Mouse (Mus musculus) neural tube, embryonic 15.5 days (tissue): ENCODE measurements around the gene Kctd17. TPM values are rescaled to one million over a fixed set of nuclear protein-coding genes. Genes with fewer than 3 reads are reported as not detected.

Experiments
- ATAC-seq: fragments of 200-750 bp; cut with Nextera tagmentation; 2 replicates; pipeline ENCODE4 v1.8.0; 2017; ENCODE audit warnings: mild to moderate bottlenecking, moderate TSS enrichment, moderate library complexity; ENCODE audit not compliant: low FRiP score
- H3K27ac ChIP-seq: fragments of 300-500 bp; sonication (generic); replicated peaks from 2 replicates; pipeline ENCODE4 v1.5.1; 2015; ENCODE audit warnings: mild to moderate bottlenecking, inconsistent platforms
- H3K27me3 ChIP-seq: fragments of 300-500 bp; sonication (generic); replicated peaks from 2 replicates; pipeline ENCODE4 v1.6.1; 2015; ENCODE audit warnings: inconsistent platforms
- H3K36me3 ChIP-seq: fragments of 300-500 bp; sonication (generic); 2 replicates; pipeline ENCODE4 v1.6.1; 2015; ENCODE audit warnings: inconsistent platforms
- H3K4me1 ChIP-seq: fragments of 300-500 bp; sonication (generic); 2 replicates; pipeline ENCODE4 v1.6.1; 2015; ENCODE audit warnings: inconsistent platforms
- H3K4me2 ChIP-seq: fragments of 300-500 bp; sonication (generic); 2 replicates; pipeline ENCODE4 v1.6.1; 2015; ENCODE audit warnings: inconsistent platforms, mild to moderate bottlenecking, moderate library complexity
- H3K4me3 ChIP-seq: fragments of 300-500 bp; sonication (generic); replicated peaks from 2 replicates; pipeline ENCODE4 v1.5.1; 2015; ENCODE audit warnings: mild to moderate bottlenecking, inconsistent platforms
- H3K9ac ChIP-seq: fragments of 300-500 bp; sonication (generic); replicated peaks from 2 replicates; pipeline ENCODE4 v1.6.1; 2015; ENCODE audit warnings: mild to moderate bottlenecking, inconsistent platforms
- H3K9me3 ChIP-seq: fragments of 300-500 bp; sonication (generic); replicated peaks from 2 replicates; pipeline ENCODE4 v1.6.1; 2016; ENCODE audit warnings: inconsistent platforms
- WGBS: fragments of 180-500 bp; shearing (Covaris S2); methylation state at CpG from one replicate; pipeline ENCODE4 v1.1.7; 2015; ENCODE audit warnings: mixed read lengths; 5-methylcytosine and 5-hydroxymethylcytosine counted together
- polyA plus RNA-seq: library from polyadenylated mRNA; unstranded; fragments of >200 nt; fragmentation: Nextera tagmentation; extraction: Ambion mirVana; gene quantifications from 2 replicates; pipeline ENCODE4 v1.2.1, GENCODE M21; 2015

Kctd17 gene
- polyA plus RNA-seq, result 141 and 158 TPM in 2 replicates

DNA sequence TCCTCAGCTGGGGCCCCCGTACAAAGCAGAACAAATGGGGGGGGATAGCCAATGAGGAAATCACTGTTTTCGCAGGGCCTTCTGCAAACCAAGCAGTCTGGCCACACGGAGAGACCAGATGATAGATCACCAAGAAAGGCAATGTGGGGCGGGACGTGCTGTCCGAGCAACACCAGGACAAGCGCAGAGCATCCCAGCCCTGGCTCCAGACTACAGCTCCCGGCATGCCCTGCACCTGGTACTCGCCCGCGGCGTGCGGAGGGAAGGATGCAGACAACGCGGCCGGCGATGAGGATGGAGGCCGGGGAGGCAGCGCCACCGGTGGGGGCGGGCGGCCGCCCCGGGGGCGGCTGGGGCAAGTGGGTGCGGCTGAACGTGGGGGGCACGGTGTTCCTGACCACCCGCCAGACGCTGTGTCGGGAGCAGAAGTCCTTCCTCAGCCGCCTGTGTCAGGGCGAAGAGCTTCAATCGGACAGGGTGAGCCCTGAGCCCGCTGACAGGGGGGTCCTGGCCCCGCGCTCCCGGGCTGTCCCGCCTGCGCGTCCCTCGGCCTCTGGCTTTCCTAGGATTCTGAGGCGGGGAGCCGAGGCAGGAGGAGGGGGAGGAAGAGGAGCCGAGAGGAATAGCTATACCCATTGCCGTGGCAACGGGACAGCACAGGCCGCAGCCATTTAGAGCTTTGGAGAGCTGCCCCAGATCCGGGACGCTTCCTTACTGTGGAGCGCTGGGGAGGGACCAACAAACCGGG lies at the start of gene Kctd17:
Kctd17 (plus strand) TSS at position 174 of the 748 bp plus-strand sequence.
- Histone ChIP-seq H3K9me3 (no peaks in the 10 kb centered on the region), H3K4me1 (peaks cover 33% of the 10 kb centered on the region), H3K27ac (peak within 1 kb of the TSS; percentile 69), H3K9ac (peak within 1 kb of the TSS; percentile 69), H3K4me2 (peak within 1 kb of the TSS; percentile 85), H3K36me3 (peaks cover 26% of the 10 kb centered on the region), H3K27me3 (no peaks in the 10 kb centered on the region), H3K4me3 (peak within 1 kb of the TSS; percentile 58)
- WGBS, result under 1% methylated on average over 48 of the region's 52 CpGs
- peak; percentile 90 for ATAC-seq

DNA sequence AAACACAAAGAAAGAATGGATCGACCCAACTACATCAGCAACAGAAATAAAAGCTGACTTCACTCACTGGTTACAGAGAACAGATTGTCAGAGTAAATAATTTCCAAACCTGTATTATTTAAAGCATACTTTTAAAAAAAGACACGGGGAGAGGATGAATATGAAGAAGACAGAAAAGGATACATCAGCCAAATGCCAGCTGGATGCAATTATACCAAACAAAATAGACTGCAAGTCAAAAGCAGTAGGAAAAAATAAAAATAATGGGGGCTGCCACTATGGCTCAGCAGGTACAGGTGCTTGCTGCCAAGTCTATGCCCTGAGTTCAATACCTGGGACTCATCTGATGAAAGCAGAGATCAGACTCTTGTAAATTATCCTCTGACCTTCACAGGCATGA lies 48.2 kb upstream of the Kctd17 start:
- 82% methylated on average over 2 of the region's 2 CpGs for WGBS

DNA sequence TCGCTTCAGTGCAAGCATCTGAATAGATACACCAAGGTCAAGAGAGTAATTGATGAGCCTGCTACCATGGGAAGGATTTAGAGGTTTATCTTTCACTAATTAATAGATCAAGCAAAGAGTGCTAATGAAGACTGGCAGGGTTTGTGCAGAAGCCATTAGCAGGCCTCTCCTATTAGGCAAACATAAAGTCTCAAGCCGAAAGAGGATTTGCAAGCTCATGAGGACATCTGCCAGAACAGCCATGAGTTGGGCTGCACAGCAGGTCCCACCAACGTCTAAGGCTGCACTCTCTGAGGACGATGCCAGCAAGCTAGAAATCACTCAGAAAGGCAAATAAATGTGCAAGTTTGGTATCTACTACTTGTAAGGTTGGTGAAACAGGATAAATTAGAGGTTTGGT lies 47.6 kb upstream of the Kctd17 start:
- Histone ChIP-seq H3K27ac (no peak overlapping the region), H3K4me1 (0 out of 2 replicates have a peak, but pooled peaks cover 8% of the 10 kb centered on the region), H3K4me2 (no peak overlapping the region), H3K27me3 (no peaks in the 10 kb centered on the region), H3K4me3 (no peak overlapping the region), H3K36me3 (no peaks in the 10 kb centered on the region), H3K9me3 (no peaks in the 10 kb centered on the region), H3K9ac (no peak overlapping the region)
- 67% methylated on average over 4 of the region's 4 CpGs for WGBS
- no peak for ATAC-seq

More for the DNA sequence above, 48.2 kb upstream of the Kctd17 start:
- no peaks in the 10 kb centered on the region for H3K36me3 ChIP-seq
- no peaks in the 10 kb centered on the region for H3K9me3 ChIP-seq
- 0 out of 2 replicates have a peak, but pooled peaks cover 8% of the 10 kb centered on the region for H3K4me1 ChIP-seq
- ATAC-seq, result no peak
- no peak overlapping the region for H3K4me3 ChIP-seq
- H3K27me3 ChIP-seq, result no peaks in the 10 kb centered on the region
- H3K27ac ChIP-seq, result no peak overlapping the region
- no peak overlapping the region for H3K4me2 ChIP-seq
- no peak overlapping the region for H3K9ac ChIP-seq

DNA sequence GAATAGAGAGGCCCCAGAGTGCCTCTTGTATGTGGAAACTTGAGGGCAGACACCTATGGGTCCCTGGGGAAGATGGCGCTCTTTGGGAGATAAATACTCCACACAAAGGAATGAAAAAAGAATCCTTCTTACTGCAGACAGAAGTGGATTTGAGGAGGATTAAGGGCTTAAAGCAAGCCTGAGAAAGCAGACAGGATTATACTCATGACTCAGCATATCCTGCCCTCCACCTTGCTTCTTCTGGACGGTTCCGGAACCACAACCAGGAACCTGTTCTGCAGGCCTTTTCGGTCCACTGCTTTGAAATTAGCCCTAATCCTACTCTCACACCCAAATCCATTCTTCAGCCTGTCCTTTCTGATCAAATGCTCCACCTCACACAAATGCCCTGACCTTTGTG lies 46.2 kb upstream of the Kctd17 start:
- no peak overlapping the region for H3K27ac ChIP-seq
- no peak overlapping the region for H3K9ac ChIP-seq
- no peaks in the 10 kb centered on the region for H3K36me3 ChIP-seq
- 92% methylated on average over 4 of the region's 4 CpGs for WGBS
- ATAC-seq, result no peak
- no peaks in the 10 kb centered on the region for H3K27me3 ChIP-seq
- H3K4me2 ChIP-seq, result no peak overlapping the region
- H3K4me1 ChIP-seq, result 0 out of 2 replicates have a peak, but pooled peaks cover 8% of the 10 kb centered on the region
- no peaks in the 10 kb centered on the region for H3K9me3 ChIP-seq
- no peak overlapping the region for H3K4me3 ChIP-seq

DNA sequence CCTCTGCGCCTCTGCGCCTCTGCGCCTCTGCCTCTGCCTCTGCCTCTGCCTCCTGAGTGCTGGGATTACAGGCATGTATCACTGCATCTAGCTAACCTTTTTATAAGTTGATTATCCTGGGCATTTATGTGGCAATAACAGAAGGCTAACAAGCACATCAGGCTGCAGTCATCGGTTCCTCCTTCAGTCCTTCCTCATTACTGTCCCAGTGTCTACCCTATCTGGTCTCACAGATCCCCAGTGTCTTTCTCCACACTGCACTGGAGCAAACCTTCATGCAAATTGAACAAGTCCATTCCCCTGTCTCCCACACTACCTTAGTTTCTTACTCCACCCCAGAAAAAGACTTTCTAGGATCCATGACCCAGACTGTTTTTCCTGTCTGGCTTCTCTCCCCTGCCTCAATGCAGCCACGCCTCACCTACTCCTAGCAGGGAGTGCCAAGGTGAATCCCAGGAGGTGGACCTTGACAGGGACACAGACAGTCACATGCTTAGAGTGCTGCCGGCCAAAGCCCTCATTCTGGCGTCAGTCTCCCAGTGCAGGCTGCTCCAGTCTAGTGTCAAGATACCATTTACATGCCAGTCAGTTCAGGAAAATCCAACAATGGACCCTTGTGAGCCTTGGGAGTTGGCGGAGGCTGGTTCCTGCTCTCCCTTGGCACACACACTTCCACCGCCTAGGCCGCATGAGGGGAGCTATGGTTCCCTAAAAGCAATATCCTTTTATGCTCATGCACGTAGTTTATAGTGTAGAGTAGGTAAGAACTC lies 44.7 kb upstream of the Kctd17 start:
- H3K9me3 ChIP-seq, result no peaks in the 10 kb centered on the region
- H3K4me2 ChIP-seq, result no peak overlapping the region
- ATAC-seq, result peak; percentile 77
- H3K36me3 ChIP-seq, result no peaks in the 10 kb centered on the region
- peak overlapping the region; percentile 78 for H3K27ac ChIP-seq
- 0 out of 2 replicates have a peak, but pooled peaks cover 8% of the 10 kb centered on the region for H3K4me1 ChIP-seq
- H3K27me3 ChIP-seq, result no peaks in the 10 kb centered on the region
- no peak overlapping the region for H3K9ac ChIP-seq
- 79% methylated on average over 11 of the region's 11 CpGs for WGBS
- no peak overlapping the region for H3K4me3 ChIP-seq

DNA sequence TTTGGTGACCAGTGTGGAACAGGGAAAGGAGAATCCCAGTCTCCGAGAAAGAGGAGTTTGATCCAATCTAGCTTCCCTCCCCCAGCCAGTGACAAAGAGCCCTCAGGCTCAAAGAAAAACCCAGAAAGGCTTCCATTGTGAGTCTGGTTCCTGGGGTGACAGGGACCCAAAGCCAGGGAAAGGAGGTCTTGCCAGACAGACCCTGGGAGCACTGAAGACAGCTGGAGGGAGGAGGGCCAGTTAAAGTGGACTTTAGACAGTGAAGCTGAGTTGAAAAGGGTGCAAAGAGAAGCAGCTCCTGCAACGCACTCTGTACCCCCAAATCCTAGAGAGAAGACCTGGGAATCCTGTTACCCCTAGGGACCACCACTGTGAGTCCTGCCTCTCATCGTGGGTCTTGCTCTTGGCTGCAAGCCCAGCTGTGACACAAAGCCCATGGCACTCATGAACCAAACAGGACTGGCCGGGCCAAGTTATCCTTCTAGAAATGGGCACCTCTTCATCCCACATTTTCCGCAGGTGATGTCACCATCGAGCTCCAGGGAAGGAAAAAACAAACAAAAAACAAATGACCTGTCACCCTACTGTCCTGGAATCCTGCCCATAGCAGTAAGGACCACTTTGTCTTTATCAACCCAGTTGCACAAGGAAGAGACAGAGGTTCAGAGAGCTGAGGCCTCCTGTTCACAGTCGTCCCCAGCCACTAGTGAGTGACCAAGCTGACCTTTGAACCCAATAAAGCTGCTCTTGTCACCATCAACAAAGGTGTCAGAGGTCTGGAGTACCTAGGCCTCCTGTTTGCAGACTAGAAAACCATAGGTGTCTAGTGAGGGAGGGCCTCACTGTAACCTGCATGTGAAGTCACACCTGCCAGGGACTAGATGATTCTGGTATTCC lies 43.9 kb upstream of the Kctd17 start:
- H3K9me3 ChIP-seq, result no peaks in the 10 kb centered on the region
- 63% methylated on average over 7 of the region's 7 CpGs for WGBS

DNA sequence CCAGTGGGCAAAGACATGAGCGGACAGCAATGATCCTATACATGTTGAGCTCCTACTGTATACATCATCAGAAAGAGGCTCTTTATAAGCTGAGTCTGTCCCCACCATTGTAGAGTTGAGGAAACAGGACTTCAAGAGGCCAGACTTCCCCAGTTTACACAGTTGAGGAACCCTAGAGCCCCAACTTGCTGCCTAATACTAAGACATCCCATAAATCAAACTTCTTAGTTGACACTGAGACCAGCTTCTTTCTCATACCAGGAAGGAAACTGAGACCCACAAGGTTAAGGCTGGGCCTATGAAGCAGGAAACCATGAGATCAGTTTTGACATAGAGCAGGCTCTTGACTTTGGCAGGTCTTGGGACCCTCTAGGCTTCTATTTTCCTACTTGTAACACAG lies 42.8 kb upstream of the Kctd17 start:
- WGBS, result 95% methylated on average over 1 of the region's 1 CpGs
- ATAC-seq, result no peak
- no peak overlapping the region for H3K27ac ChIP-seq

More for the DNA sequence above, 43.9 kb upstream of the Kctd17 start:
- no peak overlapping the region for H3K9ac ChIP-seq
- H3K4me1 ChIP-seq, result 0 out of 2 replicates have a peak, but pooled peaks cover 8% of the 10 kb centered on the region
- H3K36me3 ChIP-seq, result no peaks in the 10 kb centered on the region
- ATAC-seq, result peak; percentile 70; the same call in 1 of the 2 replicates
- H3K27me3 ChIP-seq, result no peaks in the 10 kb centered on the region
- peak overlapping the region; percentile 78 for H3K27ac ChIP-seq
- H3K4me2 ChIP-seq, result no peak overlapping the region
- H3K4me3 ChIP-seq, result no peak overlapping the region

DNA sequence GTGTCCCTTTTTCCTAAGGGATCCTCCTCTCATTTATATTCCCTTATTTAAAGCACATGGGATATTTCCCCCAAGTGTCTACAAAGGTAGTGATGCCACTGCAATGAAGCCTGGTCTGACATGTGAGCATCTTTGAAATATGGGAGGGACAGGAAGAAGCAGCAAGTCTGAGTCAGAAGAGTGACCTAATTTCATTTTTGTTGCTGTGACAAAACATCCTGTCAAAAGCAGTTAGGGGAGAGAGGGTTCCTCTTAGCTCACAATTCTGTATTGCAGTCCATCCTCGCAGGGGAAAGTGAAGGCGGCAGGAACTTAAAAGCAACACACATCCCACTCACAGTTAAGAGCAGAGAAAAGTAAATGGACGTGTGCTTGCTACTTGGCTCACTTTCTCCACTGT lies 37.5 kb upstream of the Kctd17 start:
- no peak overlapping the region for H3K9ac ChIP-seq
- 82% methylated on average over 3 of the region's 3 CpGs for WGBS
- no peaks in the 10 kb centered on the region for H3K36me3 ChIP-seq
- H3K9me3 ChIP-seq, result no peaks in the 10 kb centered on the region
- no peak overlapping the region for H3K4me2 ChIP-seq
- H3K4me3 ChIP-seq, result no peak overlapping the region
- H3K4me1 ChIP-seq, result no peaks in the 10 kb centered on the region
- no peak for ATAC-seq
- no peak overlapping the region for H3K27ac ChIP-seq
- no peaks in the 10 kb centered on the region for H3K27me3 ChIP-seq

More for the DNA sequence above, 42.8 kb upstream of the Kctd17 start:
- Histone ChIP-seq H3K4me3 (no peak overlapping the region), H3K36me3 (no peaks in the 10 kb centered on the region), H3K4me1 (0 out of 2 replicates have a peak, but pooled peaks cover 8% of the 10 kb centered on the region), H3K4me2 (no peak overlapping the region), H3K9me3 (no peaks in the 10 kb centered on the region), H3K9ac (no peak overlapping the region), H3K27me3 (no peaks in the 10 kb centered on the region)

DNA sequence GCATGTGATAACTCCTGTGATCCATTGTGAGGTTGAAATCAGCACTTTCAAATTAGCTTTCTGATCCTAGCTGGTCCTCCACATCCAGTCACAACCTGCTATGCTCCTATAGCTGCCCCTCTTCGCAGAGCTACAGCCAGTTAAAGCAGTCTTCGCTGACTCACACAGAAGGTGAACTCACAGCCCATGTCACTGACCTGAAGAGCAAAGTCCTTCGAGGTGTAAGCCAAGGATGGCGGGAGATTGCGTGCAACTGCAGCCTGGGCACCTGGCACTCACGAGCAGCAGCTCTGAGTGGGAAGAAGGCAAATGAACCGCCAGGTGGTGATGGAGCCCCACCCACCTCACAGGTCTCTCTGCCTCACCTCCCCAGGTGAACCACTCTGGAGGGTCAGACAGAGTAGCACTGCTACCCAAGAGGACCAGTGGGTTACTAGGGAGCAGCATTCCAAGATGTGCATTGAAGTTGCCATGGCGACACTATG lies 32.8 kb upstream of the Kctd17 start, which contains the start of gene Tex33:
Tex33 (minus strand) TSS at position 435 of the 485 bp plus-strand sequence.
- H3K4me1 ChIP-seq, result no peaks in the 10 kb centered on the region
- no peak within 1 kb of the TSS for H3K4me3 ChIP-seq
- H3K36me3 ChIP-seq, result no peaks in the 10 kb centered on the region
- no peak within 1 kb of the TSS for H3K4me2 ChIP-seq
- no peak within 1 kb of the TSS for H3K27ac ChIP-seq
- WGBS, result 86% methylated on average over 8 of the region's 8 CpGs
- no peak within 1 kb of the TSS for H3K9ac ChIP-seq
- no peaks in the 10 kb centered on the region for H3K27me3 ChIP-seq
- no peak for ATAC-seq
- H3K9me3 ChIP-seq, result no peaks in the 10 kb centered on the region

DNA sequence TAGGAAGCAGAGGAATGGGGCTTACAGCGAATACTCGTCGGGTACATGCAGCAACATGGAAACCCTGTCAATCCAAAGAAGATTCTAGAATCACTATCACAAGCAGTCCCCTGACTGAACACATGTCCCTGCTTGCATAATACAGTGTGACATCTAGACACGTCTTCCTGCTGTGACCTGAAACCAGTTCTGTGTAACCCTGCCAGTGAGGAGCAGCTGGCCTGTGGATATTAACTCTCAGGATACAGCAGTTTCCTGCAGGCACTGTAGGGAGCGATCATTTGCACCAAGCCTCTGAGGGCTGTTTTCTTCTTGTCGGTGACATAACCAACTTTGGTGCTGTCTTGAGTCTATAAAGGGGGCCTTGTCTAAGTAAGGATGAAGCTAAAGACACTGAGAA lies 27.0 kb upstream of the Kctd17 start:
- ATAC-seq, result no peak
- H3K4me2 ChIP-seq, result no peak overlapping the region
- H3K27ac ChIP-seq, result no peak overlapping the region
- no peak overlapping the region for H3K9ac ChIP-seq
- H3K4me1 ChIP-seq, result peaks cover 46% of the 10 kb centered on the region
- H3K27me3 ChIP-seq, result no peaks in the 10 kb centered on the region
- no peaks in the 10 kb centered on the region for H3K36me3 ChIP-seq
- no peaks in the 10 kb centered on the region for H3K9me3 ChIP-seq
- 67% methylated on average over 6 of the region's 6 CpGs for WGBS
- no peak overlapping the region for H3K4me3 ChIP-seq

DNA sequence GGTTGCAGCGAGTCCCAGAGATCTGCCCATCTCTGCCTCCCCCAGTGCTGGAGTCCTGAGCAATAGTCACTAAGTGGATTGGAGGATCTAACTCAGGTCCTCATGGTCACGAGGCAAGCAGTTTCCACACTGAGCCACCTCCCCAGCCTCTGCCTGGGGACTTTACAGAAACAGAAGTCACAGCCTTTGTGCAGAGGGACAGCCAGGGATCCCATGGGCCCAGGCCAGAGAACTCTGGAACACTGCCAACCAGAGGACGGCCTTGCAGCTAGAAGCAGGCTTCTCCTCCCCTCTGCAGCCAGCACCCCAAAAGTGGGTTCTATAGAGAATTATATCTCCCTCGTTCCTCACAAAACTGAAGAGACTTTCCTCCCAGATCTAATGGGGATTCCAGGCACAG lies 26.4 kb upstream of the Kctd17 start:
- Histone ChIP-seq H3K9me3 (no peaks in the 10 kb centered on the region), H3K4me1 (peaks cover 49% of the 10 kb centered on the region), H3K9ac (no peak overlapping the region), H3K27ac (no peak overlapping the region), H3K4me2 (no peak overlapping the region), H3K27me3 (no peaks in the 10 kb centered on the region), H3K4me3 (no peak overlapping the region), H3K36me3 (no peaks in the 10 kb centered on the region)
- ATAC-seq, result no peak
- WGBS, result 60% methylated on average over 4 of the region's 4 CpGs
